Mouse (Mus musculus) hindbrain, embryonic 12.5 days (tissue): ENCODE results near the gene Dpy19l2. TPM values are rescaled to one million over a fixed set of nuclear protein-coding genes. Genes with fewer than 3 reads are reported as not detected.
"Not testable (repeated sequence)": the region's sequence is repeated elsewhere in the genome, so short reads cannot be mapped to it uniquely, and the experiment has no call there.

ENCODE experiments used
- ATAC-seq: fragments of 200-750 bp; cut with Nextera tagmentation; 2 replicates; pipeline ENCODE4 v1.8.0; 2017; ENCODE audit warnings: moderate TSS enrichment; ENCODE audit not compliant: low FRiP score
- H3K27ac ChIP-seq: fragments of 300-500 bp; sonication (generic); 2 replicates; pipeline ENCODE4 v1.5.1; 2016; ENCODE audit warnings: mild to moderate bottlenecking
- H3K27me3 ChIP-seq: fragments of 300-500 bp; sonication (generic); 2 replicates; pipeline ENCODE4 v1.6.1; 2016; ENCODE audit warnings: mild to moderate bottlenecking
- H3K36me3 ChIP-seq: fragments of 300-500 bp; sonication (generic); 2 replicates; pipeline ENCODE4 v1.6.1; 2016; ENCODE audit warnings: mild to moderate bottlenecking
- H3K4me1 ChIP-seq: fragments of 300-500 bp; sonication (generic); 2 replicates; pipeline ENCODE4 v1.6.1; 2016
- H3K4me2 ChIP-seq: fragments of 300-500 bp; sonication (generic); replicated peaks from 2 replicates; pipeline ENCODE4 v1.6.1; 2016; ENCODE audit warnings: mild to moderate bottlenecking
- H3K4me3 ChIP-seq: fragments of 300-500 bp; sonication (generic); 2 replicates; pipeline ENCODE4 v1.5.1; 2016; ENCODE audit warnings: mild to moderate bottlenecking
- H3K9ac ChIP-seq: fragments of 300-500 bp; sonication (generic); 2 replicates; pipeline ENCODE4 v1.6.1; 2016; ENCODE audit warnings: mild to moderate bottlenecking, moderate library complexity
- H3K9me3 ChIP-seq: fragments of 300-500 bp; sonication (generic); replicated peaks from 2 replicates; pipeline ENCODE4 v1.6.1; 2016; ENCODE audit warnings: mild to moderate bottlenecking
- WGBS: fragments of 180-500 bp; shearing (Covaris S2); methylation state at CpG from one replicate; pipeline ENCODE4 v1.1.7; 2016; 5-methylcytosine and 5-hydroxymethylcytosine counted together
- polyA plus RNA-seq: library from polyadenylated mRNA; unstranded; fragments of >200 nt; fragmentation: Nextera tagmentation; extraction: Ambion mirVana; gene quantifications from 2 replicates; pipeline ENCODE4 v1.2.1, GENCODE M21; 2016

Gene Dpy19l2
- 0.13 and 0.25 TPM in 2 replicates for polyA plus RNA-seq

- 1% methylated on average over 45 of the region's 45 CpGs for WGBS
- peak within 1 kb of the TSS; percentile 93 for H3K4me2 ChIP-seq
- H3K9ac ChIP-seq, result peak within 1 kb of the TSS; percentile 58
- ATAC-seq, result peak; percentile 95
- H3K27ac ChIP-seq, result no peak within 1 kb of the TSS
- H3K4me1 ChIP-seq, result peaks cover 9% of the 10 kb centered on the region
- H3K27me3 ChIP-seq, result peaks cover 22% of the 10 kb centered on the region
- no peaks in the 10 kb centered on the region for H3K36me3 ChIP-seq
- peak within 1 kb of the TSS; percentile 47 for H3K4me3 ChIP-seq
- no peaks in the 10 kb centered on the region for H3K9me3 ChIP-seq
These were observed at the start of gene Dpy19l2 for GRCm38 (mm10) chr9:24695700-24696404. Dpy19l2 (minus strand) TSS chr9:24696293.

GRCm38 (mm10) chr9:24744958-24745357, 48.9 kb upstream of the Dpy19l2 start:
- no peaks in the 10 kb centered on the region for H3K4me1 ChIP-seq
- no peak for ATAC-seq
- no peak overlapping the region for H3K4me2 ChIP-seq
- no peaks in the 10 kb centered on the region for H3K9me3 ChIP-seq
- no peak overlapping the region for H3K9ac ChIP-seq
- H3K27ac ChIP-seq, result no peak overlapping the region
- 89% methylated on average over 5 of the region's 5 CpGs for WGBS
- no peak overlapping the region for H3K4me3 ChIP-seq
- H3K36me3 ChIP-seq, result no peaks in the 10 kb centered on the region
- H3K27me3 ChIP-seq, result no peaks in the 10 kb centered on the region

GRCm38 (mm10) chr9:24701246-24701645, 5.2 kb upstream of the Dpy19l2 start:
- Histone ChIP-seq H3K36me3 (no peaks in the 10 kb centered on the region), H3K27me3 (peaks cover 10% of the 10 kb centered on the region; the same call in 1 of the 2 replicates), H3K9ac (no peak overlapping the region), H3K27ac (no peak overlapping the region), H3K4me3 (no peak overlapping the region), H3K9me3 (no peaks in the 10 kb centered on the region), H3K4me1 (0 out of 2 replicates have a peak, but pooled peaks cover 3% of the 10 kb centered on the region), H3K4me2 (no peak overlapping the region)
- no peak for ATAC-seq

GRCm38 (mm10) chr9:24696405-24696778, 299 bp upstream of the Dpy19l2 start:
- ATAC-seq, result peak; percentile 17; the same call in 1 of the 2 replicates
- Histone ChIP-seq H3K4me3 (peak overlapping the region; percentile 47), H3K9me3 (no peaks in the 10 kb centered on the region), H3K4me2 (peak overlapping the region; percentile 93), H3K4me1 (peaks cover 9% of the 10 kb centered on the region), H3K36me3 (no peaks in the 10 kb centered on the region), H3K27me3 (peaks cover 22% of the 10 kb centered on the region), H3K9ac (peak overlapping the region; percentile 58; the same call in 1 of the 2 replicates), H3K27ac (no peak overlapping the region)
- WGBS, result 17% methylated on average over 9 of the region's 9 CpGs

GRCm38 (mm10) chr9:24637341-24637740, 58.8 kb downstream of the Dpy19l2 start:
- not testable (repeated sequence) for H3K4me3 ChIP-seq, H3K27me3 ChIP-seq, H3K9me3 ChIP-seq, ATAC-seq, H3K27ac ChIP-seq, H3K4me1 ChIP-seq, H3K9ac ChIP-seq, H3K36me3 ChIP-seq, H3K4me2 ChIP-seq
- WGBS, result 87% methylated on average over 2 of the region's 2 CpGs

- H3K4me3 ChIP-seq, result no peak within 1 kb of the TSS
- no peak within 1 kb of the TSS for H3K4me2 ChIP-seq
- H3K9ac ChIP-seq, result no peak within 1 kb of the TSS
- H3K36me3 ChIP-seq, result no peaks in the 10 kb centered on the region
- H3K4me1 ChIP-seq, result no peaks in the 10 kb centered on the region
- ATAC-seq, result no peak
- no peaks in the 10 kb centered on the region for H3K27me3 ChIP-seq
- whole genome bisulfite sequencing, result 93% methylated on average over 5 of the region's 5 CpGs
- no peak within 1 kb of the TSS for H3K27ac ChIP-seq
- no peaks in the 10 kb centered on the region for H3K9me3 ChIP-seq
These were observed 71.2 kb downstream of the Dpy19l2 start, which contains the start of gene Cypt4 for GRCm38 (mm10) chr9:24624896-24625295. Cypt4 (plus strand) TSS chr9:24625196.

GRCm38 (mm10) chr9:24538159-24538558, 157.9 kb downstream of the Dpy19l2 start:
- H3K4me2 ChIP-seq, result no peak overlapping the region
- H3K9me3 ChIP-seq, result no peaks in the 10 kb centered on the region
- no peaks in the 10 kb centered on the region for H3K27me3 ChIP-seq
- no peak overlapping the region for H3K9ac ChIP-seq
- ATAC-seq, result no peak
- no peaks in the 10 kb centered on the region for H3K4me1 ChIP-seq
- H3K36me3 ChIP-seq, result no peaks in the 10 kb centered on the region
- WGBS, result 48% methylated on average over 2 of the region's 2 CpGs
- no peak overlapping the region for H3K4me3 ChIP-seq
- H3K27ac ChIP-seq, result no peak overlapping the region

GRCm38 (mm10) chr9:24516575-24517139, 179.4 kb downstream of the Dpy19l2 start:
- 0 out of 2 replicates have a peak, but pooled peaks have one; percentile 52 for ATAC-seq
- H3K4me2 ChIP-seq, result no peak overlapping the region
- H3K27ac ChIP-seq, result no peak overlapping the region
- H3K36me3 ChIP-seq, result no peaks in the 10 kb centered on the region
- H3K9ac ChIP-seq, result no peak overlapping the region
- no peaks in the 10 kb centered on the region for H3K9me3 ChIP-seq
- no peak overlapping the region for H3K4me3 ChIP-seq
- no peaks in the 10 kb centered on the region for H3K27me3 ChIP-seq
- no peaks in the 10 kb centered on the region for H3K4me1 ChIP-seq
- 64% methylated on average over 10 of the region's 10 CpGs for WGBS

- no peak for ATAC-seq
- no peak overlapping the region for H3K4me3 ChIP-seq
- no peaks in the 10 kb centered on the region for H3K27me3 ChIP-seq
- H3K4me2 ChIP-seq, result no peak overlapping the region
- 78% methylated on average over 5 of the region's 5 CpGs for WGBS
- H3K9ac ChIP-seq, result no peak overlapping the region
- H3K27ac ChIP-seq, result no peak overlapping the region
- H3K36me3 ChIP-seq, result no peaks in the 10 kb centered on the region
- H3K9me3 ChIP-seq, result no peaks in the 10 kb centered on the region
- no peaks in the 10 kb centered on the region for H3K4me1 ChIP-seq
These were observed 182.0 kb downstream of the Dpy19l2 start for GRCm38 (mm10) chr9:24514078-24514469.

GRCm38 (mm10) chr9:24513290-24514077, 182.6 kb downstream of the Dpy19l2 start:
- H3K4me2 ChIP-seq, result no peak overlapping the region
- H3K36me3 ChIP-seq, result no peaks in the 10 kb centered on the region
- H3K4me1 ChIP-seq, result no peaks in the 10 kb centered on the region
- no peaks in the 10 kb centered on the region for H3K27me3 ChIP-seq
- no peak overlapping the region for H3K4me3 ChIP-seq
- 73% methylated on average over 9 of the region's 9 CpGs for WGBS
- H3K27ac ChIP-seq, result no peak overlapping the region
- no peak overlapping the region for H3K9ac ChIP-seq
- H3K9me3 ChIP-seq, result no peaks in the 10 kb centered on the region
- no peak for ATAC-seq

GRCm38 (mm10) chr9:24512121-24512539, 184.0 kb downstream of the Dpy19l2 start:
- WGBS, result 94% methylated on average over 5 of the region's 5 CpGs
- H3K36me3 ChIP-seq, result no peaks in the 10 kb centered on the region

GRCm38 (mm10) chr9:24511371-24512120, 184.5 kb downstream of the Dpy19l2 start:
- 90% methylated on average over 4 of the region's 4 CpGs for WGBS
- H3K9me3 ChIP-seq, result no peaks in the 10 kb centered on the region
- H3K36me3 ChIP-seq, result no peaks in the 10 kb centered on the region
- no peaks in the 10 kb centered on the region for H3K4me1 ChIP-seq
- H3K27ac ChIP-seq, result no peak overlapping the region
- no peak overlapping the region for H3K4me2 ChIP-seq
- ATAC-seq, result no peak
- H3K27me3 ChIP-seq, result no peaks in the 10 kb centered on the region
- H3K4me3 ChIP-seq, result no peak overlapping the region
- no peak overlapping the region for H3K9ac ChIP-seq

More at GRCm38 (mm10) chr9:24512121-24512539, 184.0 kb downstream of the Dpy19l2 start:
- no peaks in the 10 kb centered on the region for H3K9me3 ChIP-seq
- no peaks in the 10 kb centered on the region for H3K4me1 ChIP-seq
- no peak overlapping the region for H3K27ac ChIP-seq
- no peak overlapping the region for H3K9ac ChIP-seq
- no peak overlapping the region for H3K4me3 ChIP-seq
- no peaks in the 10 kb centered on the region for H3K27me3 ChIP-seq
- ATAC-seq, result no peak
- H3K4me2 ChIP-seq, result no peak overlapping the region
